Mouse (Mus musculus): ENCODE measurements around the gene Rpgrip1l.

- TF ChIP-seq CTCF (IDR thresholded peaks at IDR 0.05; ENCODE audit: borderline replicate concordance, insufficient read depth, low read depth, low read length) (peak; percentile 13; the same call in 1 of the 2 replicates), POLR2A (IDR thresholded peaks at IDR 0.05; ENCODE audit: borderline replicate concordance, insufficient read depth, low read length) (no peak)
These were observed 51.5 kb downstream of the Rpgrip1l start for GRCm38 (mm10) chr8:91261598-91261997.

All from cerebellum, adult 2 months (tissue).